Mouse (Mus musculus) activated CD4-positive, CD25-positive, alpha-beta regulatory T cell, adult 4 months (primary cell): ENCODE data around the gene Zfp280d. TPM values are rescaled to one million over a fixed set of nuclear protein-coding genes. Genes with fewer than 3 reads are reported as not detected.
"Not testable (repeated sequence)": the region's sequence is repeated elsewhere in the genome, so short reads cannot be mapped to it uniquely, and the experiment has no call there.

Source experiments
- ATAC-seq: one replicate; pipeline ENCODE4 v1.8.0; 2017
- polyA plus RNA-seq, 2 experiments: library from polyadenylated mRNA; unstranded; fragments of 100-300 nt; shearing (Covaris generic); gene quantifications; one replicate each; pipeline ENCODE4 v1.2.1; 2017

The Zfp280d gene
- polyA plus RNA-seq, 2 experiments from 2014 or later: 47.4 to 52.6 TPM

- ATAC-seq: no peak
Observed at GRCm38 (mm10) chr9:72374996-72375395, 100.3 kb downstream of the Zfp280d start.

GRCm38 (mm10) chr9:72375639-72376038 lies 101.0 kb downstream of the Zfp280d start:
- ATAC-seq: no peak

- ATAC-seq: no peak
Observed at GRCm38 (mm10) chr9:72385786-72386185, 111.1 kb downstream of the Zfp280d start.

GRCm38 (mm10) chr9:72388934-72389333 lies 114.3 kb downstream of the Zfp280d start:
- no peak for ATAC-seq

GRCm38 (mm10) chr9:72389431-72390002 lies 114.9 kb downstream of the Zfp280d start:
- peak; percentile 71 for ATAC-seq

DNA sequence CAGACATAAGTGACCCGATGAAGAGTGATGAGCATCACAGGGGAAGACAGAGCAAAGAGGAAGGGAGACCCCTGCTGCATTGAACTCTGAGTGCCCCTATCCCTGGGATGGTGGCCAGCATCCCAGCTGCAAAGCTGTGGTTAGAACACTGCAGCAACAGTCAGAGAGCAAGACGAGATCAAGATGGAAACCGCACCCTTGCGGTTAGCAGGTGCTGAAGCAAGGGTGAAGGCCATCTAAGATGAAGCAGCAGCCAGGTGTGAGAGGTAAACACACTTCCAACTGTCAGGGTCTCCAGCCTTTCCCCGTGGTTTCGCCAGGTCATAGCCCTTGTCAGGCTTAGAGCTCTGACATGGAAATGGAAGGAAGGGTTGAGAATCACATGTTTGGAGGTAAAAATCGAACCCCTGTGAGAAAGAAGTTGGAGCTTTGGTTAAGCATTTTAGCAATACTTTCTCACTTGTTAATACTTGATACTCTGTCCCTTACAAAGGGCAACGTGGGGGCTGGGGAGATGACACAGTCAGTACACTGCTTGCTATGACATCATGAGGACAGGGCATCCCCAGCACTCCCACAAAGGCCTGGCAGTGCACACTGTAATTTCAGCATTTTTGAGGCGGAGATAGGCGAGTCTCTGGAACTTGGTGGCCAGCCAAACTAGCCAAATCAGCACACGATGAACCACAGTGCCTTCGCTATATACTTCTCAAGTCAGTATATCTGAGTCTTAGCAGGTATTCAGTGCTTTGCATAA lies 115.8 kb downstream of the Zfp280d start:
- ATAC-seq: no peak

- no peak for ATAC-seq
Observed at GRCm38 (mm10) chr9:72392686-72393085, 118.0 kb downstream of the Zfp280d start.

DNA sequence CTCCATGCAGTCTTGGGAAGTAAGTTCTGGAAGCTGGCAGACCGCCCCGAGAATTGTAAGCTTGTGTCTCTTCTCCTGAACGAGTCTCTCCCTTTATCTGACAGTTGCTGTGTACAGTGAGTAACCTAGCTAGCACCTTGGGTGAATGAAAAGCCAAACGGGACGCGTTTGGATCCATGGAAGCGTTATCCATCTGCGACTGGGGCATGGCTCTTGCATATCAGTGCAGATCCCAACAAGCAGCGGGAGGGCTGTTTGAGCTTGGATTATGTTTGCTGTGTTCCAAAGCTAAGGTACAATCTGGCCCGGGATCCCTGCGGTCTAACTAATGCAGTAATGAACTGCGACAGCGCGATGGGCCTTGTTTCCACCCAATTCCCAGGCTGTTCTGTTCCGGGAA lies 118.6 kb downstream of the Zfp280d start:
- no peak for ATAC-seq

- ATAC-seq: no peak
Observed at GRCm38 (mm10) chr9:72393869-72394341, 119.2 kb downstream of the Zfp280d start.

- ATAC-seq: no peak
Observed at GRCm38 (mm10) chr9:72400121-72400520, 125.5 kb downstream of the Zfp280d start.

- ATAC-seq: not testable (repeated sequence)
Observed at GRCm38 (mm10) chr9:72401769-72402168, 127.1 kb downstream of the Zfp280d start.

GRCm38 (mm10) chr9:72403421-72403820 lies 128.8 kb downstream of the Zfp280d start:
- ATAC-seq: no peak

- no peak for ATAC-seq
Observed at GRCm38 (mm10) chr9:72404446-72404845, 129.8 kb downstream of the Zfp280d start.

DNA sequence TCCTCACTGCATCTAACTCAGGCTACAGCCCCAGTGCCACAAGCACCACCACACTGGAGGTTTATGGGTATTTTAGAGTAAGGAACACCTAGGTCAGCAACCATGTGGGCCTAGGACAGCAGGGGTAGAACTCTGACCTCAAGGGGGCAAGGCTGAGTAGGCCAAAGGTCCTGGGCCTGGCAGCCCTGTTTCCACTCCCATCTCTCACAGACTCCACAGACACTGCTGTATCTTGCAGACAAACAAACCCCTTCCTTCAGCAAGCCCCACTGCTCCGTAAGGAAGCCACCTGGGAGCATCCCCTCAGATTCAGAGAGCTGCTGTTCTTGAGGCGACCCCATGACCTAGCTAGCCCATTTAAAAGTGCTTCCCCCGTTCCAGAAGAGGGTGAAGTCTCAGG lies 130.3 kb downstream of the Zfp280d start:
- no peak for ATAC-seq

- no peak for ATAC-seq
Observed at GRCm38 (mm10) chr9:72405882-72406638, 131.4 kb downstream of the Zfp280d start.

DNA sequence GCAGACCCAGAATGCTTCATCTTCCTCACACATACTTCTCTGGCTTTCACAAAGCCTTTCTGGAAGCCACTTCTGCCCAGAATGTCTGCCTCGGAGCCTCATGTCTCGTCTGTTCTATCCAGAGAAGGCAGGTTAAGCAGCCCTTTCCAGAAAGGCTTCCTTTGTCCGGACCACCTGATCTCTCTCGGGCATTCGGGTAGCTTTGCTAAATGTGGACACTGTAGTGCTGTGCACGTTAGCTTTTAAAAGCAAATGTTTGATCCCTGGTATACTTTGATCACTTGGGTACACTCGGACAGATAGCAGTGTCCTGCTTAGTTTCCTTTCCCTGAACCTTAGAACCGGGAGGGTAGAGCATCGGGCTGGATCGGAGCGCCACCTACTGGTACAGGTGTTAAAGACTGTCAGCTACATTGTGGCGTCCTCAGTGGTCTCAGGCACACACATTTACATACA lies 133.5 kb downstream of the Zfp280d start:
- ATAC-seq: peak; percentile 63

DNA sequence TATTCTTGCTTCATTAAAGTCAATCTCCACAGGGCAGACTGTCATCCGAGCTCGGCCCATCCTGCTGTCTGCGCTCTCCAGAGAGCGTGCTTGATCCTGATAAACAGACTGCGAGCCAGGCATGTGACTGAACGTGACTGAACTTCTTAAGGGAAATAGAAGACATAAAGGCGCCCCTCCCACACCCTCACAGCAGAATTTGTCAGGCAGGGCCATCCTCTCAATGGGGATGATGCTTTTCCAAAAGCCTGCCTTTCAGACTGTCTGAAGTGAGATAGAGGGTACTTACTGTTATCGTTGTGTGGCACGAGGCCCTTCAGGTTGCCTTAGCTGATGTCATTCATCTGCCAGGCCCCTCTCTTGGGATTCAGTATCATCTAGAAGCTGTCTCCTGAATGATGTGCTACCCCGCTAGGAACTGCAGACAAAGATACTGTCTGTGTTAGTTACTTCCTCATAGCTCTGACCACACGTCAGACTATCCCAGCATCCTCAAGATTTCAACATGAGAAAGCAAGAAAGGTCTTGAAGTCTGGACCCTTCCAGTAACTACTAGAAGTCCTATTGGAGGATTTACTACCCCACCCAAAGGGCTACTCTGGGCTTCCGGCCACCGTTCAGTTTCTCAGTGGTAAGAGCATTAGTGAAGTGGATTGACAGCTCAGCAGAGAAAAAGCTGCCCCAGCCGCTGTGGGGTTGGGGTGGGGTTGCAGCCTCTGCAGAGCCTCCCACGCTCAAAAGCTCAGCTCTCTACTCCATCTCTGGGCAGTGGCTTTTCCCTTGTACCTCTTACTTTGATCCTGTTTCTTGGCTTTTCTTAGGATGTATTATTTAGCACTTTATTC lies 134.9 kb downstream of the Zfp280d start:
- no peak for ATAC-seq

DNA sequence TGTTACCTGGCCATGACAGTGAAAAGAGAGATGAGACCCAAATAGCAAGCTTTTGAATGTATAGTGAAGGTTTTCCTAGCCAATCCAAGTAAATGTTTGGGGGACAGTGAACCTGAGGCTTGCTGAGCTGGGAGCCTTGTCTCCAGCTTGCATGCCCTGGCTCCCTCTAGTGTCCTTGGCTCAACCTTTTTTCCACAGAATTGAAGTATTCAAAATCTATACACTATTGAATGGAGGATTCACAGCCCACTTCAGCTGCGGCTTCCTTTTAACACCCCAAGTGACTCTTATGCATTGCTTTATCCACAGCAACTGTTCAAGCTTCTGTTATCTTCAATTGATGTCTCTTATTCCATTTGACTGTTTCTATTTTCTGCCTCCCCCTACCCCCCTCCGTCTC lies 137.1 kb downstream of the Zfp280d start:
- no peak for ATAC-seq
